Mouse (Mus musculus): ENCODE results near the gene Slamf8.

Slamf8 gene

DNA sequence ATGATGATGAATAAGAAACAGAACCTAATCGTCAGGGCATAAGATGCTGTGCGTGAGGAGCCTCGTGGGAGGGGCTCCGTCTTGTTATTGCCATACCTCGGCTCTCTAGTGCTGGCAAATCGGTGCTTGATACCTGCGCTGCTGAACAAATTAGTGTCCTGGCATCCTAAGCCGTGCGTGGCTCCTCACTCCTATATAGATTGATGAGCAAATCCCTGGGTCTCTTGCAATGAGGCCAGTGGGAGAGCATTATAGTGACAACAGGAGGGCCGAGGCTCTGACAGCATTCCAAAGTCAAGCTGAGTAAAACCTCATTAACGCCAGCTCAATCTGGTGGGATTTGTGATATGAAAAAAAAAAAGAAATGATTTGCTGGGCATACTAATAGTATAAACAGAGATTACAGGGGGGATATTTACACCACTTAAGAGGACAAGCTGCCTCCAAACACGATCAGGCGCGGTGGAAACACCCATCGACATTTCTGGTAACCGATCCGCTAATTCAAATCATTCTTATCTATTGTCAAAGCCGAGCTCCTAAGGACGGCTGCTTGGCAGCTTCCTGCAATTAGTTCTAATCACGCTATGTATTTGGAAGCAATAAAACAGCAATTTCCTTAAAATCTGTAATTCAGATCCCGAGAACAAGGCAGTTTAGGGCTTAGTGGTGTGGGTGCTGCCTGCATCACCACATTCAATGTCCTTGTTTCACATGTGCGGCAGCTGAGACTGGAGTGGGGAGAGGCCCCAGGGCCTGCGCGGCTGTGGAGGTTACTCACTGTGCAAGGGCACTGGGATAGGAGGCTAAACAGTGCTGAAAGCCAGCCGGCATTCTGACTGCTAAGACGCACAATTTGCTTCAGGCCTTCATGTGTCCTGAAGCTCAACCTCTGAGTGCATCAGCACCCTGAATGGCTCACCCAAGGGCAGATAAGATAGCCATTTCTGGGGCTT is 4.5 kb downstream of the Slamf8 start:
- no peak for DNase-seq

DNA sequence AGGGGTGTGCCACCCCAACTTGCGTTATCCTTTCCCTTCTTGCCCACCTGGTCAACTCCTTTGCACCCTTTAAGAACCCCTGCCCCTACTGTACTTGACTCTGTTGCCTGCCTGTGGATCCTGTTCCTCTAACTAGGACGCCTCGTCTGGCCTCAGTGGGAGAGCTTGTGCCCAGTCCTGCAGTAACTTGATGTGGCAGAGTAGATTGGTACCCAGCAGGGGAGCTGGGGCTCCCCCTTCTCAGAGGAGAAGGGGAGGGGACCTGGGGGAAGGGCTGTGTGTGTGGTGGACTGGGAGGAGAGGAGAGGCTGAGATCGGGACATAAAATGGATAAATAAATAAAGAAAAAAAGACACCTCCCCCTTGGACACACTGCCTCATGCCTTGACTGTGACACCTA is 5.3 kb downstream of the Slamf8 start:
- DNase-seq = no peak

DNA sequence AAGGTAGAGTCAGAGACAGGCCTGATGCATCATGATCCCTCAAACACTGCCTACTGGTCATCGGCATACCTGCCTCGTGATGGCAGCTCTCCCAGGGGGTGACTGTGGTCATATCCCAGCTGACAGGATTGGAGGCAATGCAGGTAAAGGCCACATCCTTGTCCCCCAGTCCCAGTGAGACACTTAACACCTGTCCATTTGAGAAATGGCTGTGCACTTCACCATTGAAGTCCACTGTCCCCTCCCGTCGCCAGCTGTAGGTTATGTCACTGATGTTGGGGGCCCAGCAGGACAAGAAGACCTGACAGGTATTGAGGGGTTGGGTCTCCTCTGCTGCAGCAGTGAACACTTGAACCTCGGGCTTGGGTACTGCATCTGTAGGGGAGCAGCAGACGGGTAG is 6.1 kb downstream of the Slamf8 start:
- no peak for DNase-seq

DNA sequence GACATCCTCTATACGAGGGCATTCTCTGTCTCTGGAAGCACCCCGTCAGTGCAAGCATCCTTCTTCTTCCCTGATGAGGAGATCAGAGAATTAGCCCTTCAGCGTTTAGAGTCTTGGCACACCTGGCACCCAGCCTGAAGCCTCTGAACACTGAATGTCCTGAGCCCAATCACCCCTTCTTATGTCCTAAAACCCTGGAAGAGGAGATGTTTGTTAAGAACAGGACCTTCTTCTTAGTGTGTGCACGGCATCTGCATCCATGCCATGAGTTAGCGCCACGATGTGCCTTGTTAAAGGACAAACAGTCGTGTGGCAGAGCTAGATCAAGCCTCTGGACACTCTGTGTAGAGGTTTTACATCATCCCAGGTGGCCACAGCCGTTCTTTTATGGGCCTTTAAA is 7.9 kb downstream of the Slamf8 start:
- DNase-seq = no peak

DNA sequence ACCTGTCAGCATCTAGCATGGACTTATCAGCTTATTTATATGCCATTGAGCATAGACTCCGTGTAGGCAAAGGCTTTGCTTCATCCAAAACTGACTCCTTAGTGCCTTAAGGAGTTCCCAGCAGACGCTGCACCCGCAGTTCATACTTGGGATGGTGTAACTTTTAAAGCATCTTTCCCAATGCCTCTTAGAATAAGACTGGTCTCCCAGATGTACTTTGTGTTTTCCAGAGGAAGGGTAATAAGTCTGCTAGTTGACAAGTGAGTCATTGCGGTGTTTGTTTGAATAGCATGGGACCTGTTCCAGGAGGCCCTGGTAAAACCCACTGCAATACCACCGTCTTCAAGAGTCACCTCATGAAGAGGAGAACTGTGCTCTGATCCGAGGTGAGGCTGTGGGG is 10.3 kb downstream of the Slamf8 start:
- DNase-seq = no peak

DNA sequence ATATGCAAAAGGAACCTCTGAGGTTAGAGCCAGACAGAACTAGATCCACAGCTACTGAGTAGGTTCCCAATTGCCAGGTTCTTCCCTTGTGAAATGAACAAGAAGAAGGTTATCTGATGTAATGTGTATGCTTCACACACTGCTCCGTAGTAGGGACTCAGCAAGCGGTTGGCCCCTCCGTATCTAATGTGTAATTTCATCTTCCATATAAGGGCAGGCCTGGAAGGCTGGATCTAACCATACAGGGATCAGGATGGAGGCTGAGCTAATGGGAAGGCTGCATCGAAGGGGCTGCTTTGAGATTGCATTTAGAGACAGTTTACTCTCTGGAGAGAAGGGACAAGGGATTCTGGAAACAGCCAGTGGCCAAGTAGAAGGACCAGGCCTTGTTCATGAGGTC is 22.6 kb downstream of the Slamf8 start:
- DNase-seq = no peak

DNA sequence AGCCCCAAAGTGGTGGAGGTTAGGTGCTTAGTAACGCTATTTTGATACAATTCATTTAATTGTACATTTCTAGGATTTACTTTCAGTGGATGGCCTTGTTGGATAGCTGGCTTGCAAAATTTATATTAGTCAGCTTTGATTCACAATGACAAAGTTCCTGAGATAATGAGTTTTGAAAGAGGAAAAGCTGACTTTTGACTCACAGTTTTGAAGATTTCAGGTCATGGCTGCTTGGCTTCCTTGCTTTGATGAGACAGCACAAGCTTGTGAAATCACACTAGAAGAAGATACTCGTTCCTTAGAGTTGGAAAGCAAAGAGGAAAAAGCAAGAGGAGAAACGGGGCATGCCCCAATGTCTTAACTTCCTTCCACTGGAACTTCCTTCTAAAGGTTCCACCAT is 24.2 kb downstream of the Slamf8 start:
- no peak for DNase-seq

DNA sequence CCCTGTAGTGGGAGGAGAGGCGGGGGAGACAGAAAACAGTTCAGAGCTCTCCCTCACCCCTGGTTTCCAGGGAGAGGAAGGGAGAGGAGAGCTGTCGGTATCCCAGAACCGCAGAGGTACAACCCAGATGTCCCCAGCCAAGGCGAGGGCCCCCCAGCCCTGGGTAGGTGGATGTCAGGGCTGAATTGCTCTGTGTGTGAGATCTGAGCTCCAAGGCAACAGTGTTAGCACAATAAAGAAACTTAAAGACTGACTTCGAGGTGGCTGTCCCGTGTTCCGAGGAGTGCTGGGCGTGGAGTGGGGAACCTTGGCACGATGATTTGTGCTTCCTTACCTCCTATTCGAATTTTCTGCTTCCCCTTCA is 26.9 kb downstream of the Slamf8 start:
- DNase-seq = no peak

DNA sequence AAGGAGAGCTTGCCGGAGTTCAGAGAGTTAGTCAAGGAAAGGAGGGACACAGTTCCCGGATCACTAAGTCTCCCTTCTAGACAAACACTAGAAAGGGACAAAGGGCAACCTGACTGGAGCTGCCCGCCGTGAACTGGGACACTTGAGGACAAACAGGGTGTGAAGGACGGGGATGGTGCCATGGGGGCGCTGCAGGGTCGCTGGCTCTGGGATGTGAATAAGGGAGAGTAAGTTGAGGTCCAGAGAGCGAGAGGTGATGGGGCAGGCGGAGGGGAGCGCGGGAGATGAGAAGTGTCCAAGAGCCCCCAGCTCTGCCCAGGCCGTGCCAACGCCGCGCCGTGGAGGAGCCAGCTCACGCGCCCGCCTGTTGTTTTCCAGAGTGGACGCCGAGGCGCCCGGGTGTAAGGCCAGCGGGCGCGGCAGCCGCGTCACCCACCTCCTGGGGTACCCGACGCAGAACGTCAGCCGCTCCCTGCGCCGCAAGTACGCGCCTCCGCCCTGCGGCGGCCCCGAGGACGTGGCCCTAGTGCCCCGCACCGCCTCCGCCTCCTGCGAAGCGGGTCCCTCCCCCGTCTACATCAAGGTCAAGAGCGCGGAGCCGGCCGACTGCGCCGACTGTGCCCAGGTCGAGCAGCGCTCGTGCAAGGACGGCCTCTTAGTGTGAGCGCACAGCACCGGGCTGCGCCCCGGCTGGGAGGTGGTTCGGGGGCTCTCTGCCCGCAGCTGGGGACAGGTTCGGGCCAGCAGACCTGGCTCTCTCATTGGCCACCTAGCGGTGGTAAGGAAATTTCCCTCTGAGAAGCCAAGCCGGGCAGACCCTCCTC is 27.5 kb downstream of the Slamf8 start:
- DNase-seq = peak; percentile 64

DNA sequence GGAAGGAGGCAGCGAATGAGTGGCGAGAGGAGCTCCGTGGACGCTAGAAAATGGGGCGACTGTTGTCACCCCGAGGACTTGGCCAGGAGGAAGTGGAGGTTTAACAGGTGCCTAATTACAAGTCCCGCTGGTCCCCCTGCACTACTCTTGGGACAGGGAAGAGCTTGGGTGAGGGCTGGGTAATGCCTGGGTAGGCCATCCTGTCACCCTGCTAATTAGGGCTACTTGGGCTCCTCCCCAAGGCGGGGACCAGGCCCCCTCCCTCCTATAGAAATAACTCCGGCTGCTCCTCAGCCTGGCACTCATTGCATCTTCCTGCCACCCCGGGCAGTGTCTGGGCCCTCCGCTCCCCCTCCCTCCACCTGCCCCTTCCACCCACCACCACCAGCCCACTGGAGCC is 34.7 kb downstream of the Slamf8 start, which contains the start of gene Vsig8:
Gene Vsig8 (plus strand): TSS at position 301 of the 400 bp plus-strand sequence.
- no peak for DNase-seq

DNA sequence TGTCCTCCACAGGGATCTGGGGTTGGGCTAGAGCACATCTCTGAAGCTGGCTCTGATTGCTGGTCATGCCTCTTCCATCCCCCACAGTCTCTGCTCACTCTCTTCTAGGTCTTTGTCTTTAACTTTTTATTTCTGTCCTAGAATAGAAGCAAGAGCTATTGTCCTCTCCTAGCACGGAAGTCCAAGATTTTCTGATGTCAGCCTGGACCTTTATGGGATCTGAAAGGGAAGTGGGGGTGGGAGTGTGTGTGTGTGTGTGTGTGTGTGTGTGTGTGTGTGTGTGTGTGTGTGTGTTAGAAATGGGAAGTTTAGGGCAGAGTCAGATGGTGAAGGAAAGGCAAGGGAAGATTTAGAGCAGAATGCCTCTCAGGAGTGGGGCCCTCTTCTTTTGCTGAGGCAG is 37.7 kb downstream of the Slamf8 start:
- no peak for DNase-seq

DNA sequence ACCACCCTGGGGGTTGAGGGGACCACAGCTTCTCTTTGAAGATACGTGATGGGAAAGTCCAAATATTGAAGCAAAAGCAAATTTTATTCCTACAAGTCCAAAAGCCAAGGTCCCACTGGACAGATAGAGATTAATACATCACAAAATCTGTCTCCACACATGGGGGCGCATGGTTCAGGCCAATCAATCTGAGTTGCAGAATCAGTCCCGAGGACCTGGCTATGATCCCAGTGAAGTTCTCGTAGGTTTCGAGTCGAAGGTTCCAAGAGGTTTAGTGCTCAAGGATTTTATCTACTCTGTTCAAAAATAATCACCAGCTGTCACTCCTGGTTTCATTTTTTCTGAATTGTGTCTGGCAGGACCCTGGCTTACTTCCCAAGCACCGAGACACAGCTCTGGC is 39.4 kb downstream of the Slamf8 start:
- DNase-seq = no peak

DNA sequence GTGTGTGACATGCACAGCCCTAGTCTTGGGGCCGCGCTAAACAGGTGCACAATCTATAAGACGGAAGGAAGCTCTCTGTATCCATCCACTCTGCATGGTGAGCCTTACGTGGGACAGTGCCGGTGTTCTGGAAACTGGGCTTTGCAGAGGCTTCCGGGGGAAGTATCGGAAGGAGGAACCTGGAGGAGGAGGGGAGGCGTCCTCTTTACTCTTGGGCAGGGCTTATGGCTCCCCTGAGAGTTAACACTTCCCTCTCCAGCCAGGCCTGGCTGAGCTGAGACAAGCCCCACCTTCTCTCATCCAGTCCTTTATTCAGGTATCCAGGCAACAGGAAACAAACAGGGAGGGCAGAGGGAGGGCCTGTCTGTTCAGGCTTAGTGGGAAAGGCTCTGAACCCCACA is 39.8 kb downstream of the Slamf8 start:
- peak; percentile 33 for DNase-seq

DNA sequence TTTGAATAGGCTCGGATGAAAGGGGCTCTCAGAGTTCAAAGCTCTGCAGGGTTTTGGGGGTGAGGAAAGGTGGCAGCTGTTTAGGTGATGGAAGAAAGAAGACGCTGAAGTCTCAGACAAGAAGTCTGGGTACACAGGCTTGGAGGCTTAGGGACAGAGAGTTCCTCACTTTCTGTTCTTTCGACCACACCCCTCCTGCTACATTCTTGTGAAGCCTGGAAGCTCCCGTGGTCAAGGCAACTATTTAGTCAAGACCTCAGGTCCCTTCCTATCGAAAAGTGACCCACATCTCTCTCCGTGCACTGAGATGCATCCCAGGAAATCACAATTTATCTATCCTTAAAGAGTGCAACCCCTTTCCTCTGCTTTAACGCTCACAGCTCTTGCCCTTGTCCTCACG is 40.7 kb downstream of the Slamf8 start:
- no peak for DNase-seq

DNA sequence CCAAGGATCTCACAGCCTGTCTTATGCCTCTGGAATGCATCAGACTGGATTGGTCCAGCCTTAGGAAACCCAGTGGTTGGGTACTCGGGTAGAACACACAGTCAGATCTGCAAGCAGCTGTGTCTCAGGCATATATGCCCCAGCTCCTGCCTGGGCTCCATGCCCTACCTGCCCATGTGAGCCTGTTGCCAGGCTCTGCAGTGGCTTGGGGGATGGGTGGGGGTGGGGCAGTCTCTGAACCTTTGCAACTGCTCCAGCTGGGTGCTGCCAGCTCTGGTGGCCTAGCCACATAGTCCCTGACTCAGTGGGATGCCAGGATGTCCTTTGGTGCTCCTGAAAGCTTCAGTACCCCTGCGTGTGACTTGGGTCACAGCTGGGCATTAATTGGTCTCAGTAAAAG is 41.1 kb downstream of the Slamf8 start:
- peak; percentile 15 for DNase-seq

DNA sequence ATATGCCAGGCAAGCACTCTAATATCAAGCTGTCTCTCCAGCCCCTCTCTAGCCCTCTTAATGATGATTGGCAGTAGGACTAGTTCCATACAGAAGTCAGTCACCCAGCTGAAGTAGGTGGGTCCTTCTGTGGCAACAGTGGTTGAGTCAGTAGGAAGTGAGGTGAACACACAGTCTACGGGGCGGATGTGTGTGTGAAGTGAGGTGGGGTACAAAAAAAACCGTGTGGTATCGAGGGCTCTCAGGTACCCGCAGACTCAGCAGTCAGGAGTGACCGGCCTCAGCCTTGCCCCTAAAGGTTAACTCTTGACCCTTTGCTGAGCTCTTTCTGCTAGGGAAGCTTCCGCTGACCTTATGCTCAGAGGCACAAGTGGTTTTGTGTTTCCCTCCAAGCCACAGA is 41.9 kb downstream of the Slamf8 start:
- DNase-seq = peak; percentile 39

DNA sequence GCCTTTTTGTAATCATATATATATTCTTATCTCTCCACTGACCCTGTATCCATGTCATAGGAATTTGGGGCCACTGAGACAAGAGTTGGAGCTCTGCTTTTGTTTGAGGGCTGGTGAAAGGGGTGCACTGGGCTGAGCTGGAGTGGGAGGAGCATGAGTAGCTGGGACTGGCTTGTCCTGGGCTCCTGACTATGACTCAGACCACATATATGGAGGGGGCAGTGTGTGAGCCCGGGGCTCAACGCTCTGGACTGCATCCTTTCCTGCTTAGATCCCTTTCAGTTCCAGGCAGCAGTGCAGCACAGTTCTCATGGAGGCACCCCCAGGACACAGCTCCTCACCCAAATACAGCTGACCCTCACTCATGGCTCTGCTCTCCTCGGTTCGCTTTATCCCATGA is 44.3 kb downstream of the Slamf8 start:
- DNase-seq = no peak

DNA sequence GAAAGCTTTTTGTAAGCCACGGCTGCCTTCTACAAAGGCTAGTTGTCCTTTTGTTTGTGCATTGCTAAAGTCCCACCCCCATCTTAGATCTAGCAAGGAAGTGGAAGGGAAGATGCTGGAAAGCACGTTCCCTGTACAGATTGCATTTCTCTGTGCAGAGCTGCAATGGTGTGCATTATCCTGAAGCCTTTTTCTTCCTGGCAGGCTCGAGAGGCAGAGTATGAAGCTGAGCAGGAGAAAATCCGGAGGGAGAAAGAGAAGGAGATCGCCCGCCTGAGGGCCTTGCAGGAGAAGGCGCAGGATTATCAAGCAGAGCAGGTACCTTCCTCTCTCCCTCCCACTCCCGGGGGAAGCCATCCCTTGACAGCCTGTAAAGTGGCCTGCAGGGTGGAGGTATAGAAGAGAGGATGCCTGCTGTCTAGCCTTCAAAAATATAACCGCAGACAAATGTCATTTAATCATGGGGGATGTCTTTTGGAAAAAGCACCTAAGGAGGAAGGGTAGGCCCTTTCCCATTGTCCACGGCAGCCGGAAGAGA is 50.0 kb downstream of the Slamf8 start:
- no peak for DNase-seq

DNA sequence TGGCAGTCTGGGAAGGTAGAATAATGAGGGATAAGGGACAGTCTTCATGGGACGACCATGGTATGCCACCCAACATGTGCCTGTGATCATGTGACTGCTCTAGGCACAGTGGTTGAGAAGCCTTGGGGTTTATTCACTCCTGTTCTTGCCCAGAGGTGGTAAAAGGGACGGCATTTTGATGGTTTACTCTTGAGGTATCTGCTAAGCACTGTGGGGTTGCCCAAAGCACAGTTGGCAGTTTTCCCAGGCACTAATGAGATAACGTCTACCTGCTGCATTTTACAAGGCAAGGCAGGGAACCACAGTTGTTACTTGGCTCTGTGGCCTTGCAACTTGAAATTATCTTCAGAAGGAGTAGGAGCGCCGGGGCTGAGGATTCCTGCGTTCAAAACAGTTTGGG is 50.5 kb downstream of the Slamf8 start:
- no peak for DNase-seq

DNA sequence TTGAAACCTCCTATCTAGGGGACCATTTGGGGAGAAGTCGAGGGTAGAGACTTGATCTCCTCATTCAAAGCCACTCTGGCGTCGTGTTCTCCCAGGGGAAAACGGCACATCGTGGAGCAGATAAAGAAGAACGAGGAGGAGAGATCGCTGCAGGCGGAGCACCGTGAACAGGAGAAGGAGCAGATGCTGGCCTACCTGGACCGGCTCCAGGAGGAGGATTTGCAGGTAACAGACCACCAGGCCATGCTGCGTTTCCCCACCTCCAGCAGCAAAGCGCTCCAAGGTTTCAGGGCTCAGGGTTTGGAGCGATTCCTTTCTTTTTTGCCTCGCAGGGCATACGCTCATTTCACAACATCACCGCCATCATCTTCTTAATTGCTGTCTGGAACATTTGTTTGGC is 55.3 kb downstream of the Slamf8 start:
- DNase-seq = no peak

DNA sequence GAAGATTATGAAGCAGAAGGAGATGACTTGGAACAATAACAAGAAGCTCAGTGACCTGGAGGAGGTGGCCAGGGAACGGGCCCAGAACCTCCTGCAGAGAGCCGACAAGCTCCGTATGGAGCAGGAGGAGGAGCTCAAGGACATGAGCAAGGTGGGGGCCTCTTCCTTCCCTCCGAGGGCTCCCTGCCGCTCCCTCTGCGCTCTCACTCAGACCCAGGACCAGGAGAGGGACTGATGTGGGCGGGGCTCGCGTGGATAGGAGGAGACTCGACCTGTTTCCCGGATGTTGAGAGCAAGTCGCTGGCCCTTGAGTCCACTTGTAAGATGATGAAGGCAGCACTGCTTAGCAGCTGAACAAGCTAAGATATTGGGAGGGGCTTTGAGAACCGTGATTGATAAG is 57.8 kb downstream of the Slamf8 start:
- peak; percentile 39 for DNase-seq

All from thymus, postnatal 4 days (tissue).